Mouse (Mus musculus) 3T3-L1 (cell line): ENCODE data around the gene Fam240b.
"Not testable (repeated sequence)": the region's sequence is repeated elsewhere in the genome, so short reads cannot be mapped to it uniquely, and the experiment has no call there.

ENCODE experiments used
- DNase-seq: peaks from one replicate; pipeline ENCODE4 v3.0.0-alpha.2; 2015; ENCODE audit warnings: low read depth, low spot score

The Fam240b gene

DNA sequence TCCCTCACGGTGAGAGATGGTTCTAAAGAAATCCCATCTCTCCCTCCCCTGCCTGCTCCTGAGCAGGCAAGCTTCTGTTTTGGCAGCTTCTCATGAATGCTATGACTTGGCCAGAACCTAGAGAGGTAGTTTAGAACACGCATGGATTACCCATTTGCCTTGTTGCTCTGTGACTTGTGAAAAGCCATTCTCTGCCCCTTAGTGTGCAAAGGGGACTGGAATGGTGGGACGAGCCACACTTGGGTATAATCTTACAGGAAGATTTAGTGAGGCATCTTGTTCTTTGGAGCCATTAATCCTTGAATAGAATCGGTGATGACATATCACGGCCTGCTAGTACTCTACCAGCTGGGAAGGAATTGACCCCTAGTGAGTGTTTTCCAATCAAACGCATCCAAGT, at the start of gene Fam240b:
Gene Fam240b, minus strand, starts transcription at position 101 of the 400 bp plus-strand sequence.
- DNase-seq: no peak

DNA sequence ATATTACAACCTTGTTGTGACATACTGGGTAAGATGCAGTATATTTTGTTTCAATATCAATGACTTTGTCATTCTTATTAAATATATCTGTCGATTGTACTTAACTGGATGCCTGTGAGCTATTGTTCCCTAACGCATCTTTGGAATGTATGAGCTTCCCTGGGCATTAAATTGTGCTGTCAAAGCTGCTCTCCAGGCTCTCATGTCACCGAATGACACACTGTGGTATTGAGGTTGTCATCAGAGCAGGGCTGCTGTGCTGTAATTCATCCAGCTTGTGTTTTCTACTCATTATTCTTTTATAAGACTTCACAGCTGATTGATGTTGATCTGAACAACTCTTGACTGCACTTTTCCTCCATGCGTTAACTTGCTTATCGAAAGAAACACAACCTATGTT, 32.5 kb upstream of the Fam240b start:
- DNase-seq: no peak

- no peak for DNase-seq
These were observed 29.1 kb upstream of the Fam240b start for GRCm38 (mm10) chr13:64526515-64527285.

DNA sequence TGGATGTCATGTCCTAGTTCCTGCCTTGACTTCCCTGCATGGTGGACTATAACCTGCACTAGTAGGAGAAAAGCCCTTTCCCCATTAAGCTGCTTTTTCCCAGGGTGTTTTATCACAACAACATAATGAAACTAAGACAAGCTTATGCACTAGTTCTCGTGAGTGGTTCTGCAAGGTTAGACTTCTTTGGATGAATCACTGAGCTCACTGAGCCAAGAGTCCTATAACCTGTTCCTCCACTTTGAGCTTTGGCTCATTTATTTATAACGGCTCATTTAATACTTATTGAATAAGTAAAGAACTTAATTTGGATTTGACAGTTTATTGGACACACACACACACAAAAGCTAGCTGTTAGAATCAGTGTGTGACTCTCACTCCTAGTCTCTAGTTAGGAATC, 16.7 kb upstream of the Fam240b start:
- no peak for DNase-seq

GRCm38 (mm10) chr13:64511616-64512015, 14.0 kb upstream of the Fam240b start:
- DNase-seq: no peak

GRCm38 (mm10) chr13:64507361-64507760, 9.8 kb upstream of the Fam240b start:
- DNase-seq: no peak

DNA sequence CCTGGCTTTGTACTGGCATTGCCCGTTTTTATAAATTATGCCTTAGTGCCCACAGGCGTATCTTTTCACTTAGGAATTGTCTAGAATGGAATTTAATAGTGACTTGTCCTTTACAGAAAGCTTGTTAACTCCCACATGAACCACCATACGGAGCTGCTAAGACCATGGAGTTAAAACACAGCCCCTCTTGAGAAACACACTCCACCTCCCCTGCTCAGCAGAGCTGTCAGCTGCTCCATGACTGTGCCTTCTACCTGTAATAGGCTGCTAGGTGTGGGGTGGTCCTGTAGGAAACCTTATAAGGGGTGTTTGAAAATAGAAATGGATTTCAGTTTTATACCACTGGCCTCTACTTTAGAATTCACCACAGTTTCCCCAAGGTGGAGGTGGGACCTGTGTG, 5.2 kb upstream of the Fam240b start:
- no peak for DNase-seq

DNA sequence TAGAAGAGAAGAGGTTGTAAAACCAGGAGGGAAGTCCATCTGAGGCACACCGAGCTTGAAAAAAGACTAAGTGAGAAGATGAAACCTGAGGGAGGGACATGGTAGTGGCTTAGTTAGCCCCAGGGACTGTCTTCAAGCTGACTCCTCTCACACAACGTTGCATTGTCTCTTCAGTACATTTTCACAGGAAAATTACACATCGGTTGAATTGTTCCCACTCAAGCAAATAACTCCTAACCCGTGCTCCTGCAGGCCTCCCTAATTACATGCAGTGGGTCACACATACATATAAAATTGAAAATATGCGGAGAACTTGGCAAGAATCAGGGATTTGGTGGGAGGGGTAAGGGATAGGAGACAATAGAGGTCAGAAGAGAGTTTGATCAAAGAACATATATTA, 4.0 kb downstream of the Fam240b start:
- DNase-seq: no peak

- DNase-seq: peak; percentile 16
These were observed 7.7 kb downstream of the Fam240b start for GRCm38 (mm10) chr13:64489886-64490285.

GRCm38 (mm10) chr13:64479960-64480359, 17.6 kb downstream of the Fam240b start:
- no peak for DNase-seq

DNA sequence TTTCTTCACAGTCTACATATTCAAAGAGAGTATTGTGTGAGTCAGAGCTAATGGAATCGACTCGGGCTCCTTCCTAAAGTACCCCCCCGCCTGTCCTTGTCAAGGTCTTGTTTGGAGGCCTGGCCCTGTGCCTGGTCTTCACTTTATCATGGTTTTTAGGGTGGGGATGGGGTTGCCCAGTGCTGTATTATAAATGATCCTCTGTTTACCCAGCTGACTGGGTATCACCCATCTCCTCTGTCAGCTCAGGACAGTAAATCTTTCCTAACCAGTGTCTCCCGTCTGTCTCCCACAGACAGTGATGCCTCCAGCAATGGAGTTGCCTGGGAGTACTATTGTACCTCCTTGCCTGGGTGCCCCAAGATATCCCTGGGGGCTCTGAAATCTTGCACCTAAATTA, 19.6 kb downstream of the Fam240b start:
- no peak for DNase-seq

DNA sequence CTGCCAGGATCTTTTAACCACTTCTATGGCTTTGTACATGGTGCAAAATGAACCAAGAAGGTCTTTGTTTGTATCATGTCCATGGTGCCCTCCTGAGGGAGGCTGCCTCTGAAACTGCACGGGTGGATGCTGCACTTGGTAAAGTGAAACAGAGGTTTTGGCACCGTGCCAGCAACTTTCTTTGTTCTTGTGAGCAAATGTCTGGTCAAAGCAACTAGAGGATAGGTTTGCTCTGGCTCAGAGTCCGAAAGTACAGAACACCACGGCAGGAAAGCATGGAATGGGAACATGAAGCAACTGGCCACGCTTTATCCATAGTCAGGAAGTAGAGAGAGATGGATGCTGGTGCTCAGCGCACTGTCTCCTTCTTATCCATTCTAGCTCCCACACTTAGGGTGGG, 29.7 kb downstream of the Fam240b start:
- DNase-seq: no peak

- no peak for DNase-seq
These were observed 32.4 kb downstream of the Fam240b start for GRCm38 (mm10) chr13:64465166-64465565.

- no peak for DNase-seq
These were observed 35.0 kb downstream of the Fam240b start for GRCm38 (mm10) chr13:64462581-64462980.

DNA sequence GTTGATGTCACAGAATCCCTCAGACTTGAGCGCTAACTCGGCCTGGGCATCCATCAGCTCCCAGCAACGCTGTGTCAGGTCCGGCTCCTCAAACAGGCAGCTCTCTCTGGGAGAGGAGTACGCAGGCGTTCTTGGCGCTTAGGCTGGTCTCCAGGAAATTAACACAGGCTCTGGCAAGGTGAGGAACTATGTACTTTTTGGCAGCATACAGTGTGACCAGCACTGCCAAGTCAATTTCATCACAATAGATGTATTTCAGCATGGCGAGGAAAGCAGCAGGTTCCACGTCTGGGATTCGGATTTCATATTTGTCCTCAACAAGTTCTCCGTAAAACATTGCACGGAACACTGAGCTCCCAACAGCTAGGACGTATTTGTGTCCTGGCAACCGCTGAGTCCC, 39.4 kb downstream of the Fam240b start:
- DNase-seq: no peak

DNA sequence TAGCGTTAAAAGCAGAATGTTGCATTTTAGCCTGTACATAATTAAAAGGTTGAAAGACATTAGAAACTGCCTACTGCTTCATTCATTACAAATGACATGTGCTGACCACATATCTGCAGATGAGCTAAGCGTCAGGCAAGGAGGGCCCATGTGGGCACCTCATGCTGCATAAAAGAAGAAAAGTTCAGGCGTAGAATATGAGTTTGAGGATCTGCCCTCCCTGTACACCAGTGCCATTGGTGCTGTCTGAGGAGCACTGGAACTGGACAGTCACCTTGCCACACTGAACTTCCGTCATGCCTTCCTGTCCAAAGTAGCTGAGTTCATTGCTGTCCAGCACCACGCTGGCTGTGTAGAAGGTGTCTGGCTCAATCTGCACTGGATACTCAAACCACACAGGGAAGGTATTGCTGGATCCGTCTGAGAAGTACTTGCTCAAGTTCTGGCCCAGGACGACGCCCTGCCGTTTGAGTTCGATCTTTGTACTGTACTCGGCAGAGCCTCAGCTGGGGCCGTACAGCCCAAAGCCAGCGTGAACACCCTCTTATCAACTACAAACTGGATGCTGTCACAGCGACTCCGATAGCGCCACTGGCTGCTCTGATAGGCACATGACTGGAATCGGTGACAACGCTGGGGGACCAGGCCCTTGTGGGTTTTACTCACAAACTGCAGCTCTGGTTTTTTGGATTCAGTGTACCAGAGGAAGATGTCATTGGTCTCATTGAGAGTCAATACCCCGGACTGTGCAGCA, 40.2 kb downstream of the Fam240b start:
- DNase-seq: not testable (repeated sequence)

- no peak for DNase-seq
These were observed 47.4 kb downstream of the Fam240b start for GRCm38 (mm10) chr13:64450001-64450794.

- DNase-seq: no peak
These were observed 48.9 kb downstream of the Fam240b start for GRCm38 (mm10) chr13:64448729-64449128.

DNA sequence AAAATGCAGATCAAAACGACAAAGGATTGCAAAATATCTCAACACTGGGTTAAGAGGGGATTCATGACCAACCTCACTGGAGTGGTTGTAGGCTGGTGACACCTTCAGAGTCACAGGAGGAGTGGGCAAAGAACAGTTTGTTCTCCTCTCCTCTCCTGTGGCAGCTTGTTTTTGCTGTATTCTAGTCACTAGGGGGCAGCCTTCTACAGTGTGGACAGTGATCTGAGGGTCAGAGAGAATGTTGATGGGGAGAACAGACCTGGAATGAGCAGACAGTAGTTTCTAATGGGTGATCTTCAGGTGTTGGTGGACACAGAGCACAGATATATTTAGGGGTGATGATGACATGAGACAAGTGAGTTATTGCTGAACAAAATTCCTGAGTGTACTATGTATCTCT, 49.6 kb downstream of the Fam240b start:
- DNase-seq: peak; percentile 48

DNA sequence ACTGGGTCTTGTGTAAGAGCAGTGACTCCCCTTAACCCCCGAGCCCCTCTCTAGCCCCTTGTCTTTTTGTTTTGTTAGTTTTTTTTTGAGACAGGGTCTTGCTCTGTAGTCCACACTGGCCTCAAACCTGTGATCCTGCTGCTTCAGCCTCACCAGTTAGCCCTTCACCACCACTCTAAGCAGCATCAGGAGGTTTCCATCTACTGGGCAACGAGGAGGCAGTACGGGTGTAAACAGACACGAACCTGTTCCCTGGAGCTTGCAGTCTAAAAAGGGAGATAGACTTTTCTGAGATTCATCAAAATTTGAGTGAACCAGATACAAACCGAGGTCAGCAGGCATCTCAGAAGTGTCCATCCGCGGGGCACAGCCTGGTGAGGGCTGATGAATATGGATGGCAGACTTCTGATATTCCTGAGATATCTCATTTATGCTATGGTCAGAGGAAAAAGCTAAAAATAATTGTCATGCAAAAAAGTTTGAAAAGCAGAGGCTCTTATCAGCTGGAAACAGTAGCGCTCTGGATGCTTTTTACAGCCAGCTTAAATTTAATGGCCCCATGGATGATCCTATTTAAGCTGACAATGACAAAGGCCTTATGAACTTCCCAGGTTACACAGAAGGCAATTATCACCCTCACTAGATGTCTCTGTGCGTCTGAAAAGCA, 52.2 kb downstream of the Fam240b start:
- DNase-seq: no peak

GRCm38 (mm10) chr13:64443263-64443894, 54.2 kb downstream of the Fam240b start:
- peak; percentile 63 for DNase-seq
